Mouse (Mus musculus) bone marrow, adult 2 months (tissue): ENCODE results near the gene Mtmr4.

Experiments
- CTCF ChIP-seq: fragments of 200-500 bp; IDR thresholded peaks from 2 replicates; pipeline ENCODE4 v1.5.1; 2011; ENCODE audit warnings: low read length, control low read depth; ENCODE audit not compliant: control insufficient read depth, insufficient read depth
- POLR2A ChIP-seq: fragments of 200-500 bp; IDR thresholded peaks from 2 replicates; pipeline ENCODE4 v1.6.1; 2011; ENCODE audit warnings: low read depth, mild to moderate bottlenecking, control low read depth, low read length, borderline replicate concordance; ENCODE audit not compliant: control insufficient read depth

- TF ChIP-seq POLR2A, result no peak
- no peak for TF ChIP-seq CTCF
Measured at GRCm38 (mm10) chr11:87592354-87592695, 363 bp downstream of the Mtmr4 start.
